Mouse (Mus musculus): ENCODE results near the gene Ceacam18. TPM values are rescaled to one million over a fixed set of nuclear protein-coding genes. Genes with fewer than 3 reads are reported as not detected.
"Not testable (repeated sequence)": the region's sequence is repeated elsewhere in the genome, so short reads cannot be mapped to it uniquely, and the experiment has no call there.

Gene Ceacam18
- polyA plus RNA-seq, 1 experiment from 2014 or later: 0.06 TPM

DNA sequence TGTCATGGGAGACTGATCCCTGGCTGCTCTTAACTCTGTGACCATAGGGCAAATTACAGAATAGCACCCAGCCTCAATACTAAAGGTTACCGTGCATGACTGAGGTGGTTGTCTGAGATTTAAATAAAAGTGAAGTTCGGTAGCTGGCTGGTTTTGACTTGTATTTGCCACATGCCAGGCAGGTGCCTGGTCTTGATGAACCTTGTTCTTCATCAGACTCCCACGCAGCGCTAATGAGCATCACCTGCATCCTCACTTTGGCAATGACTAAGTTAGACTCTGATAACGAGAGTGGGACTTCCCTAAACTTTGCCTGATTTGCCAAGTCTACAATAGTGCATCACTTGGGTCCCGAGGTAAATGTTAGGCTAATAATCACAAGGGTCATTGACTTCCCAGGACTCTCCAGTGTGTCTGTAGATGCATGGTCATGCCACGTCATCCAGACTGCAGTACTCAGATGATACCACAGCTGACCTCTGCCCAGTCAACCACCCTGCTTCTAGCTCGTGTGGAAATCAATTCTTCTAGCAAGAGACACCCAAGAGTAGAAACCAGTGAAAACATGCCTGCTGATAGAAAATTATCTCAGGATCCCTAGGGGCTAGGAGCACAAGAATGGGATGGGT lies 8.6 kb upstream of the Ceacam18 start:
- ChIA-PET CTCF (interaction anchor here (1.7 kb wide), 1 partner anchor 17 kb away, joined by 3 read pairs; no protein-coding TSS in a partner anchor), POLR2A (no interaction called here)
- in situ Hi-C loops (cut with MboI; ENCODE audit: low pct_unique_long_range_greater_than_20kb): no loop called here
- H3K27me3 ChIP-seq: no peaks in the 10 kb centered on the region
- ATAC-seq (no peak), DNase-seq (ENCODE audit: low read depth, low spot score) (no peak)
- no peak for TF ChIP-seq CTCF (IDR thresholded peaks at IDR 0.05)

DNA sequence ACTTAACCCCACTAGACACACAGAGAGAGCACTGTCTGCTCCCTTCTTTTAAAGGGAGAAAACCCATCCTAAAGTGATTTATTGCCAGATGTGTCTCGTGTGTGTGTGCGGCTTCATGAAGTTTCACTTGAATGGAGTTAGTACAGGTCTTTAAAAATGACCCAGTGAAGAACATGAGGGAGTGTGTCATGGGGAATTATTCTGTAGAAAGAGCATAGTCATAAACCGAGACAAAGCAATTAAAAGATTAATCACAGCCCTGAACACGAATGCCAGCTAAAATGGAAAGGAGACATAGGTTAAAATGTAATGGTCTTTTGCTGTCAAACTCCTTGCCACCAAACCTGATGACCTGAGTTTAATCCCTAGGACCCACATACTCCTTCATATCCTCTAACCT lies 567 bp upstream of the Ceacam18 start:
- DNase-seq (ENCODE audit: low read depth, low spot score) (no peak), ATAC-seq (no peak)
- in situ Hi-C loops (cut with MboI; ENCODE audit: low pct_unique_long_range_greater_than_20kb): no loop called here
- no peaks in the 10 kb centered on the region for H3K27me3 ChIP-seq
- ChIA-PET POLR2A (no interaction called here), CTCF (interaction anchor here (0.9 kb wide), 1 partner anchor 10 kb away, joined by 3 read pairs; no protein-coding TSS in a partner anchor)
- no peak for TF ChIP-seq CTCF (IDR thresholded peaks at IDR 0.05)

DNA sequence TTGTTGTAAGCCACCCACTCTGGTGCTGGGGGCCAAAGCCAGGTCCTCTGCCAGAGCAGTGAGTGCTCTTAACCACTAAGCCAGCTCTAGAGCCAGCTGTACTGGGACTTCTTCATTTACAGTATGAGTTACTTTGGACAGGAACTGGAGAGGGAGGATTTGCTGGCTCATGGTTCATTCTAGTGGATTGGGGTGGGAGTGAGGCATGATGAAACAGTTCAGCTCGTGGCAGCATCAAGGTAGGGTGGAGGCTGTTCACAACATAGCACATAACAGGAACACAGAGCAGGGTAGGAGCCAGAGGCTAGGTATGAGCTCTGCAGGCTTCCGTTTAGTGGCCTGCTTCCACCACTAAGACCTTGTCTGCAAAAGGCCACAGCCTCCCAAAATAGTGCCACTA lies 1.7 kb downstream of the Ceacam18 start:
- CTCF ChIA-PET: no interaction called here
- no peak for TF ChIP-seq CTCF (IDR thresholded peaks at IDR 0.05)

DNA sequence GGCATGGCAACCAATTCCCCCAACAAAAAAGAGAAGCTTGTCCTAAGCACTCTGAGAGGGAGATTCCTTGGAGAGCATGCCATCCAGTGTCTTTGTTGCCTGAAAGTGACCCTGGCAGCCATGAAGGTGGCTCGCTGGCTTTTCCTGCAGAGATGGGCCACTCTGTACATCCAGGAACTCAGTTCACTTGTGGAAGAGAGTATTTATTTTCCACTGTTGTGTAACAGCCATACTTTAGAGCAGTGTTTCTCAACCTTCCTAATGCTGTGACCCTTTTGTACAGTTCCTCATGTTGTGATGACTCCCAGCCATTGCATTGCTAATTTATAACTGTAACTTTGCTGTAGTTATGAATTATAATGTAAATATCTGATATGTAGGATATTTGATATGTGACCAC lies 2.6 kb downstream of the Ceacam18 start:
- no peaks in the 10 kb centered on the region for H3K27me3 ChIP-seq
- POLR2A ChIA-PET: no interaction called here
- DNase-seq (ENCODE audit: low read depth, low spot score) (no peak), ATAC-seq (no peak)
- in situ Hi-C loops (cut with MboI; ENCODE audit: low pct_unique_long_range_greater_than_20kb): no loop called here
- no peak for TF ChIP-seq CTCF (IDR thresholded peaks at IDR 0.05)
- CTCF ChIA-PET: no interaction called here

More for the DNA sequence above, 1.7 kb downstream of the Ceacam18 start:
- no peak for DNase-seq (ENCODE audit: low read depth, low spot score)
- ATAC-seq: no peak
- H3K27me3 ChIP-seq: no peaks in the 10 kb centered on the region
- POLR2A ChIA-PET: no interaction called here
- in situ Hi-C loops (cut with MboI; ENCODE audit: low pct_unique_long_range_greater_than_20kb): no loop called here

DNA sequence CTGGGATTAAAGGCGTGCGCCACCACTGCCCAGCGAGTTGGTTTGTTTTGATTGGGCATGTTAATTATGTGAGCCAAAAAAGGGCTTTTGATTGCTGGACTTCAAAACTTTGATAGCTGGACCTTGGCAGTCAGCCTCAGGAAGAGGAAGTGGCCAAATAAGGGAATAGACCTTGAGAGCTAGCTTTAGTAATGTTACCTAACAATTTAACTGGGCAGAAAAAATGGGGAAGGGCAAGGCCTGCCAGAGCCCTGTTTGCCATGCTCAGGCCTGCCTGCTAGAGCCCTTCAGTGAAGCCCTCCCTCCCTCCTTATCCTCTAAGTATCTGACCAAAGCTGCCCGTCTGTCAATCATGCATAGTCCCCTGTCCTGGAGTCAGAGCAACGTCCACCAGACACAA lies 8.1 kb downstream of the Ceacam18 start:
- ATAC-seq (no peak), DNase-seq (ENCODE audit: low read depth, low spot score) (no peak)
- in situ Hi-C loops (cut with MboI; ENCODE audit: low pct_unique_long_range_greater_than_20kb): no loop called here
- TF ChIP-seq CTCF (IDR thresholded peaks at IDR 0.05): no peak
- no peaks in the 10 kb centered on the region for H3K27me3 ChIP-seq
- ChIA-PET POLR2A (no interaction called here), CTCF (no interaction called here)

DNA sequence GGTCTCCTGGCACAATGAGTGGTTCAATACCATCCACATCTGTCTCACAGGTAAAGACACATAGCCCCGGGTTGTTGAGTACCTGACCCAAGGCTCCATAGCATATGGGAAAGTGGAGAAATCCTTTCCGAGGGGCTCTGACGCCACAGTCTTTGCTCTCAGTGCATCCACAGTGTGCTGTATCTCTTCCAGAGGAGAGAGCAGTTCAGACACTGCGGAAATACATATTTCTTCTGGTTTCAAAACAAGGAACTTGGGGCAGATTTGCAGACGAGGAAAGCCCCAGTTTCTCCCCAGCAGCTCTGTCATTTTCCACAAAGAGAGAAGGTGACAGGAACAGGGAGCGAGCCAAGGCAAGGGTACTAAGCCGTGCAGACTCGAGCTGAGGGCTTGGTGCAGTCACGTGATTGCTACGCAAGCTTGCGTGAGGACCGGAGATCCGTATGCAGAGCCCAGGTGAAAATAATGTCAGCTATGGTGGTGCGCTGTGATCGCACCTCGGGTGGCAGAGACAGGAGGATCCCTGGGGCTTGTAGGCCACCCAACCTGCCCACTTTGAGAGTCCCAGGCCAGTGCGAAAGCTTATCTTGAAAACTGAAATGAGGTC lies 8.6 kb downstream of the Ceacam18 start:
- H3K27me3 ChIP-seq: no peaks in the 10 kb centered on the region
- TF ChIP-seq CTCF (IDR thresholded peaks at IDR 0.05): no peak
- DNase-seq (ENCODE audit: low read depth, low spot score): no peak
- in situ Hi-C loops (cut with MboI; ENCODE audit: low pct_unique_long_range_greater_than_20kb): no loop called here
- CTCF ChIA-PET: interaction anchor here (1.2 kb wide), 1 partner anchor 9 kb away, joined by 3 read pairs; the partner anchor contains the start of gene Ceacam18
- POLR2A ChIA-PET: no interaction called here
- ATAC-seq: no peak

DNA sequence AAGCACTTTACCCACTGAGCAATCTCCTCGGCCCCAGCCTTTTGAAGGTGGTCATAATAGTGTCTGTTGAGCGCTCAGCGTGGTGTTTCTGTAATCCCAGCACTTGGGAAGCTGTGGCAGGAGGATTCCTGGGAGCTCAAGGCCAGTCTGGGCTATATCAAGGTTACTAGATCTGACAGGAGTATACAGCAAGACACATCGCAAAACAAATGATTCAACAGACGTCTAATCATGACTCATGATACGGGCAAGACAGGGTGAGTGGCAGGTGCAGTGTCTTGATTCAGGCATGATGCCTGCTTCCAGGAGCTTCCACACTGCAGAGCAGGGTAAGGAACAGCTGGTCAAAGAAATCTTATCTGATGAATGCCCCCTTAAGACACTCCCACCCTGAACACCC lies 18.2 kb downstream of the Ceacam18 start:
- CTCF ChIA-PET: no interaction called here
- POLR2A ChIA-PET: no interaction called here
- in situ Hi-C loops (cut with MboI; ENCODE audit: low pct_unique_long_range_greater_than_20kb): no loop called here
- H3K27me3 ChIP-seq: peaks cover 6% of the 10 kb centered on the region
- no peak for TF ChIP-seq CTCF (IDR thresholded peaks at IDR 0.05)
- ATAC-seq: no peak
- DNase-seq (ENCODE audit: low read depth, low spot score): no peak

DNA sequence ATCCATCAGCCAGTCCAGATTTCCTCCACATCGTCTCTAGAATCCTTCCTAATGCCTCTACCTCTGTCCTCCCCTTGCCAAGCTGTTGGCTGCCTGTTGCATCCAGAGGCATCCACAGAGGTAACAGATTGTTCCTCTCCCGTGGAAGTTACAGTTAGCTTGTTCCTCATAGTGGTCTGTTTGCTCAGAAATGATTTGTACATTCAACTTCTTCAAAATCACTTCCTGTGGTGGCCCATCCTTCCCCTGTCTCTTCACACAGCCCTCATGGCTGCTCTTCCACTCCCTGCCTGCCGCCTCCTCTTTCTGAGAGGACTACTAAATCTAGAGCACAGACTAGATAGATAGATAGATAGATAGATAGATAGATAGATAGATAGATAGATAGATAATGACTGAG lies 20.0 kb downstream of the Ceacam18 start:
- ChIA-PET POLR2A (interaction anchor here (0.6 to 0.7 kb wide), 2 partner anchors 27 to 30 kb away, joined by 3 to 6 read pairs; no protein-coding TSS in a partner anchor), CTCF (no interaction called here)
- DNase-seq (ENCODE audit: low read depth, low spot score): no peak
- ATAC-seq: no peak
- H3K27me3 ChIP-seq: peaks cover 6% of the 10 kb centered on the region
- TF ChIP-seq CTCF (IDR thresholded peaks at IDR 0.05): no peak
- in situ Hi-C loops (cut with MboI; ENCODE audit: low pct_unique_long_range_greater_than_20kb): no loop called here

DNA sequence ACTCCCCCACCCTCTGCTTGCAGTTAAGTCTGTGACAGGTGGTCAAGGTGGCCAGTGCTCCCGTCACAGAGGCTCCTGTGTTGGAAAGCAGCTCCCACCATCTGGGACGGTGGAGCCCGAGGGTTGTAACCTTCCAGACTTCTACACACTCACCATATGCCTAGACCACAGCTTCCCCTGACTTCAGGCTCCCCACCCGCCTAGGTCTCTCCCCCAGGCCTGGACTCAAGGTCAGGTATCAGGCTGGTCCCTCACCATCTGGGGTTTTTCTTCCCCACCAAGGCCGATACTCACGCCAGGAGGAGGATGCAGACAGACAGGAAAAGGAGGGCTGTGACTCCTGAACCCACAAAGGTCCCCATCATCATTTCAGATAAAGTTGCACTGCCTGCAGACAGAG lies 21.7 kb downstream of the Ceacam18 start:
- ATAC-seq: no peak
- TF ChIP-seq CTCF (IDR thresholded peaks at IDR 0.05): no peak
- no peak for DNase-seq (ENCODE audit: low read depth, low spot score)
- H3K27me3 ChIP-seq: peaks cover 6% of the 10 kb centered on the region
- ChIA-PET CTCF (interaction anchor here (1.1 kb wide), 1 partner anchor 12 kb away, joined by 3 read pairs; no protein-coding TSS in a partner anchor), POLR2A (no interaction called here)
- in situ Hi-C loops (cut with MboI; ENCODE audit: low pct_unique_long_range_greater_than_20kb): no loop called here

DNA sequence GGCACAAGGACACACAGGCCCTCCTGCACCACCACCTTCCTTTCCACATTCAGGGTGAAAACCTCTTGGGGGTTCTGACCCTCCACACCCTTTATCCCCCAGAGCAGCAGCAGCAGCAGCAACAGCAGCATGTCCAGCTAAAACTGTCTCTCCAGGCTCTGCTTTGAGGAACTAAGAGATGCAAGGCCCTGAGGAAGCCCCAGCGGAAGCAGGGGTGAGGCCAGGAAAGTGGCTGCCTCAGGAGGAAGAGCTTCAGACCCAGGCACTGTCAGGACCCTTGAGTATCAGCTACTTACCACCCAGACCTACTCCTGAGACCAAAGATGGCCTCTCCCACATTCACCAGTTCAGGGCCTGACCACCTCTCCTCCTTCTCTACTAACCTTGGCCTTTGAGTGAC lies 25.5 kb downstream of the Ceacam18 start, which contains the start of gene Siglece:
Siglece (minus strand) TSS at position 160 of the 400 bp plus-strand sequence.
- no peak for TF ChIP-seq CTCF (IDR thresholded peaks at IDR 0.05)
- H3K27me3 ChIP-seq: peaks cover 6% of the 10 kb centered on the region
- in situ Hi-C loops (cut with MboI; ENCODE audit: low pct_unique_long_range_greater_than_20kb): no loop called here
- ChIA-PET POLR2A (no interaction called here), CTCF (no interaction called here)
- no peak for DNase-seq (ENCODE audit: low read depth, low spot score)
- no peak for ATAC-seq

DNA sequence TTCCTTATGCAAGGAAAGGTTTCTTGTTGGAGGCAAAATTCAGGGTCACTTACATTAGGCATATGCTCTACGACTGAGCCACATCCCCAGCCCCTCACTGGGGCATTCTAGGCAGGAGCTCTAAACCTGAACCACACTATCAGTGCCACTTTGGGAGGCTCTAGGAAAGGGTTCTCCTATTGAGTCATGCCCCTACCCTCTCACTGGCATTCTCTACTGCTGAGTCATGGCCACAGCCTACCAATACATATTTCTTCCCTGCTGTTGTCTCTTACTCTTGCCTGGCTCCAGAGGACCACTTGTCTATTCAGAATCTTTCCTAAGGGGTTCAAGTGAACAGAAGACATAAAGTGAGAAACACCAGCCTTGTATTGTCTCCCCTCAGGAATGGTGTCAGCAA lies 28.3 kb downstream of the Ceacam18 start:
- ATAC-seq (peak; percentile 89), DNase-seq (ENCODE audit: low read depth, low spot score) (peak; percentile 9)
- TF ChIP-seq CTCF (IDR thresholded peaks at IDR 0.05): no peak
- ChIA-PET CTCF (no interaction called here), POLR2A (no interaction called here)
- in situ Hi-C loops (cut with MboI; ENCODE audit: low pct_unique_long_range_greater_than_20kb): no loop called here
- no peaks in the 10 kb centered on the region for H3K27me3 ChIP-seq

DNA sequence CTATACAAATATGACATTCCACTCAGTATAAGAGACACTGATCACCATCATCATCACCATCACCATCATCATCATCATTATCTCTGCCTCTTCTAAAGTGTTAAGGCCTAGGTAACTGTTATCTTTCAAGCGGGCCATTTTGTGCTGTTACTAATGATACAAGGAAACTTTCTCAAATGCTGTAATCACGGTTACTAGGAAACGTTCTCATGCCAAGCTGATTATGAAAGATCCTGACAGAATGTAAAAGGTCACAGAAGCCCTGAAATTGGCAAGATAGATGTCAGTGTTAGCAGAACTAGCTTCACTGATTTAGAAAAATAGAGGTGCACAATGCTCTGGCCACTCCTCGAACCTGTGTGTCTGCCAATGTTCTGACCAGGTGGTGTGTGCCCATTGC lies 32.7 kb downstream of the Ceacam18 start:
- ATAC-seq; CTCF ChIA-PET; DNase-seq (ENCODE audit: low read depth, low spot score): not testable (repeated sequence)

More for the DNA sequence above, 32.7 kb downstream of the Ceacam18 start:
- H3K27me3 ChIP-seq; in situ Hi-C loops (cut with MboI; ENCODE audit: low pct_unique_long_range_greater_than_20kb); POLR2A ChIA-PET: not testable (repeated sequence)
